Mouse (Mus musculus) hindbrain, embryonic 14.5 days (tissue): ENCODE results near the gene Tfdp2. TPM values are rescaled to one million over a fixed set of nuclear protein-coding genes. Genes with fewer than 3 reads are reported as not detected.
"Not testable (repeated sequence)": the region's sequence is repeated elsewhere in the genome, so short reads cannot be mapped to it uniquely, and the experiment has no call there.

ENCODE experiments used
- ATAC-seq: fragments of 200-750 bp; cut with Nextera tagmentation; 2 replicates; pipeline ENCODE4 v1.8.0; 2017; ENCODE audit warnings: moderate number of reproducible peaks, mild to moderate bottlenecking, moderate TSS enrichment, moderate library complexity; ENCODE audit not compliant: low FRiP score
- DNase-seq: peaks from one replicate; pipeline ENCODE4 v3.0.0-alpha.2; 2015; ENCODE audit warnings: low spot score
- H3K27ac ChIP-seq: fragments of 300-500 bp; sonication (generic); 2 replicates; pipeline ENCODE4 v1.5.1; 2014; ENCODE audit warnings: mild to moderate bottlenecking, moderate library complexity
- H3K27me3 ChIP-seq: fragments of 300-500 bp; sonication (generic); 2 replicates; pipeline ENCODE4 v1.6.1; 2014; ENCODE audit warnings: mild to moderate bottlenecking, low read length, mixed read lengths; ENCODE audit not compliant: control insufficient read depth, insufficient read depth
- H3K36me3 ChIP-seq: fragments of 300-500 bp; sonication (generic); replicated peaks from 2 replicates; pipeline ENCODE4 v1.6.1; 2014; ENCODE audit not compliant: control insufficient read depth, insufficient read depth
- H3K4me1 ChIP-seq: fragments of 300-500 bp; sonication (generic); replicated peaks from 2 replicates; pipeline ENCODE4 v1.6.1; 2014; ENCODE audit warnings: antibody characterized with exemption, low read length, mixed read lengths; ENCODE audit not compliant: control insufficient read depth, insufficient read depth
- H3K4me2 ChIP-seq: fragments of 300-500 bp; sonication (generic); replicated peaks from 2 replicates; pipeline ENCODE4 v1.6.1; 2014; ENCODE audit warnings: mild to moderate bottlenecking, moderate library complexity
- H3K4me3 ChIP-seq: fragments of 300-500 bp; sonication (generic); replicated peaks from 2 replicates; pipeline ENCODE4 v1.5.1; 2014; ENCODE audit warnings: mild to moderate bottlenecking, low read length
- H3K9ac ChIP-seq: fragments of 300-500 bp; sonication (generic); 2 replicates; pipeline ENCODE4 v1.6.1; 2014
- H3K9me3 ChIP-seq: fragments of 300-500 bp; sonication (generic); 2 replicates; pipeline ENCODE4 v1.6.1; 2016; ENCODE audit warnings: low read length; ENCODE audit not compliant: control insufficient read depth
- WGBS: fragments of 180-500 bp; shearing (Covaris S2); extraction: QIAGEN DNeasy Blood & Tissue Kit; methylation state at CpG from one replicate; pipeline ENCODE4 v1.1.7; 2014; 5-methylcytosine and 5-hydroxymethylcytosine counted together
- polyA plus RNA-seq: library from polyadenylated mRNA; unstranded; fragments of >200 nt; fragmentation: Nextera tagmentation; extraction: Ambion mirVana; gene quantifications from 2 replicates; pipeline ENCODE4 v1.2.1, GENCODE M21; 2014

The Tfdp2 gene
- 21.1 and 24.4 TPM in 2 replicates for polyA plus RNA-seq

DNA sequence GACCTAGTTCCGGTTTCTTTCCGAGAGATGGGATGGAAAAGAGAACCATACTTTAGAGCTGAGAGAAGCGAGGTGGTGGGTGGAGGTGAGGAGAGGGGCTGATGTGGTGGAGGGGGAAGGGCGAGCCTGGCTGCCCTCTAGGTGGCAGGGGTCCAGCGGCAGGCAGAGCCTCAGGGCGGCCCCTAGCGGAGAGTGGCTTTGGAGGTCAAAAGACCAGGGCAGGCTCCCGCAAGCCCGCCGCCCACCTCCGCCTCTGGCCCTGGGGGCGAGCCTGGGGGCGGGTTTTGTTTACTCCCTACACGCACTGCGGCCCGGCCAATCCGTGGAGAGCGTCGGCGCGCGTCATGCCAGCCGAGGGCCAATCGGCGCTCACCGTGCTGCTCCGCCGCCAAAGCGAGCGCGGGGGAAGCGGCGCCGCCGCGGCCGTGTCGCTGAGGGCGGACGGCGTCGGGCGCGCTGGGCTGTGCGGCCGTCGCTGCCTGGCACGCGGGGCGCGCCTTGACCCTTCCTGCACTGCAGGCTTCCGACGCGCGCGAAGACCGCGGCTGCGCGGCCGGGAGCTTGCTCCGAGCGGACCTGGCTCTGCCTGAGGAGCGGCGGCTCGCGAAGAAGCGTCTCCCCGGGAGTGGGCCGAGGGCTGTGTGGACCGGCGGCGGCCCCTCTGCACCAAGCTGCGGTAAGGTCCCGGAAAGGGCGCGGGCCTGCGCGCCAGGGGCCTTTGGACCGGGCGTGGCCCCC, at the start of gene Tfdp2:
Tfdp2 (plus strand) TSS at position 391 of the 738 bp plus-strand sequence.
- peak within 1 kb of the TSS; percentile 76 for H3K4me2 ChIP-seq
- ATAC-seq (peak; percentile 99), DNase-seq (peak; percentile 90)
- H3K9ac ChIP-seq: peak within 1 kb of the TSS; percentile 70
- no peaks in the 10 kb centered on the region for H3K9me3 ChIP-seq
- H3K4me3 ChIP-seq: peak within 1 kb of the TSS; percentile 76
- under 1% methylated on average over 72 of the region's 81 CpGs for WGBS
- H3K4me1 ChIP-seq: peaks cover 11% of the 10 kb centered on the region
- H3K27ac ChIP-seq: peak within 1 kb of the TSS; percentile 47
- no peaks in the 10 kb centered on the region for H3K27me3 ChIP-seq
- no peaks in the 10 kb centered on the region for H3K36me3 ChIP-seq

DNA sequence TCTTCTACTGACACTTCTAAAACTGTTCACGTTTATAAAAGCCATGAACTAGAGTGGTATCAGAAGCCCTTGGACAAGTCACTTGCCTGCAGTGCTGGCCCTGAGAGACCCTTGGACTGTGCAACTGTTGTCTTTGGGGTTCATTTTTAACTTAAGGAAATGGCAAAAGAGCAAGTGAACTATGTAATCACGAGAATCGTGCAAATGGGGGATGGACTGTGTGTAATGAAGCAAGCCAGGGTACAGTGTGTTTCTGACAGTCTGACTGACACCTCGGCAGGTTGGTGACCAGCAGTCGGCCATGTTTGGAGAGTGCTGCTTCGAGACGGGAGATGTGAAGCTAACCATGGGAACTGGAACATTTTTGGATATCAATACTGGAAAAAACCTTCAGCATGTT, 43.3 kb upstream of the Tfdp2 start:
- H3K27ac ChIP-seq: no peak overlapping the region
- H3K9ac ChIP-seq: no peak overlapping the region
- H3K36me3 ChIP-seq: 0 out of 2 replicates have a peak, but pooled peaks cover 8% of the 10 kb centered on the region
- H3K9me3 ChIP-seq: no peaks in the 10 kb centered on the region
- H3K4me1 ChIP-seq: no peaks in the 10 kb centered on the region
- no peak overlapping the region for H3K4me3 ChIP-seq
- 93% methylated on average over 7 of the region's 7 CpGs for WGBS
- ATAC-seq (no peak), DNase-seq (no peak)
- no peak overlapping the region for H3K4me2 ChIP-seq
- no peaks in the 10 kb centered on the region for H3K27me3 ChIP-seq

DNA sequence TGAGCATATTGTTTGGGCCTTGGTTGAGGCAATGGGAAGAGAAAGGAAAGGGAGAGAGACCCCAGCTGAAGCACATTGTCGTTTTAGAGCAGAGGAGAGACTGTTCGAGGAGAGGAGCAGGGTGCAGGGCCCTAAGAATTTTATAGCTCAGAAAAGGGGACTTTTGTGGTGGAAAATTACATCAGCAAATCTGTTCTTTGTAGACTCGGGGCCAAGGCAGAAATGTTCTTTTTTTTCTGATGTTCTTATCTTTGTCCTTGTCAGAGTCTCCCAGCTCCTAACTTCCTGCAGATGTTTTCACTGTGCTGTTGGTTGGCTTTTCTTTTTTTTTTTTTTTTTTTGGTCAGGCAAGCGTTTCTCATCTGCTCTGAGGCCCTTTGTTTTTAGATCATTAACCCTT, 37.6 kb upstream of the Tfdp2 start:
- no peaks in the 10 kb centered on the region for H3K27me3 ChIP-seq
- no peak overlapping the region for H3K9ac ChIP-seq
- whole genome bisulfite sequencing: 63% methylated on average over 4 of the region's 4 CpGs
- H3K4me2 ChIP-seq: no peak overlapping the region
- H3K4me1 ChIP-seq: no peaks in the 10 kb centered on the region
- no peak overlapping the region for H3K27ac ChIP-seq
- ATAC-seq (no peak), DNase-seq (no peak)
- no peak overlapping the region for H3K4me3 ChIP-seq
- 0 out of 2 replicates have a peak, but pooled peaks cover 8% of the 10 kb centered on the region for H3K36me3 ChIP-seq
- no peaks in the 10 kb centered on the region for H3K9me3 ChIP-seq

DNA sequence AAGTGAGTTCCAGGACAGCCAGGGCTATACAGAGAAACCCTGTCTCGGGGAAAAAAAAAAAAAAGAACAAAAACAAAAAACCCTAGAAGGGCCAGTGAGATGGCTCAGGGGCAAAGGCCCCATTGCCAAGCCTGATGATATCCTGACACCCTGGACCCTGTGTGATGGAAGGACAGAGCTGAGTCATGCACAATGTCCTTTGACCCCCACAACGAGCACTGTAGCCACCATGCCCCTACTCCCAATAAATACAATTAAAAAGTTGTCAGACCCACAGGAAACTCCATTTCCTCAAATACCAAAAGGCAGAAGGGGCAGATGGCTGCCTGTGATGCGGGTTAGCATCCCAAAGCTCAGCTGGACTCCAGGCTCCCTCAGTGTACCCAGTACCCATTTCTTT, 37.0 kb upstream of the Tfdp2 start:
- H3K27me3 ChIP-seq: no peaks in the 10 kb centered on the region
- H3K4me3 ChIP-seq: no peak overlapping the region
- H3K4me1 ChIP-seq: no peaks in the 10 kb centered on the region
- DNase-seq (no peak), ATAC-seq (no peak)
- no peak overlapping the region for H3K9ac ChIP-seq
- no peak overlapping the region for H3K4me2 ChIP-seq
- H3K36me3 ChIP-seq: 0 out of 2 replicates have a peak, but pooled peaks cover 3% of the 10 kb centered on the region
- H3K9me3 ChIP-seq: no peaks in the 10 kb centered on the region
- 77% methylated on average over 3 of the region's 3 CpGs for WGBS
- no peak overlapping the region for H3K27ac ChIP-seq

DNA sequence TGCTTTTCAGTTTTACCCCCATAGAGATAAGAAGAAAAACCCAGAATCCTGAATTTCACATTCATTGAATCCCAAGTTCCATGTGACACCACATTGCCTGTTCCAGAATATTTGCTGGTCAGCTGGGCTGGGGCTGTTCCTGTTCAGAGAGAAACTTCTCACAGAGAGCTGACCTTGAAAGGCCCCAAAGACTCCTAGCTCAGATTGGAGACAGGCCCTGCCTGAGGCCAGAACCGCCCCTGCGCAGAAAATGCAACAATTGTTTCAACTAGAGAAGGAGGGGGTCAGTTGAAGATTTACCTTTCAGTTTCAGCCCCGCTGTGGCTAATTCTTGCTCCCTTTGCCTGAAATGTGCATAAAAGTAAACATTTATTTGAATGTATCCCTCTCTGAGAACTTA, 35.3 kb upstream of the Tfdp2 start:
- no peaks in the 10 kb centered on the region for H3K36me3 ChIP-seq
- H3K9ac ChIP-seq: no peak overlapping the region
- whole genome bisulfite sequencing: 87% methylated on average over 3 of the region's 3 CpGs

DNA sequence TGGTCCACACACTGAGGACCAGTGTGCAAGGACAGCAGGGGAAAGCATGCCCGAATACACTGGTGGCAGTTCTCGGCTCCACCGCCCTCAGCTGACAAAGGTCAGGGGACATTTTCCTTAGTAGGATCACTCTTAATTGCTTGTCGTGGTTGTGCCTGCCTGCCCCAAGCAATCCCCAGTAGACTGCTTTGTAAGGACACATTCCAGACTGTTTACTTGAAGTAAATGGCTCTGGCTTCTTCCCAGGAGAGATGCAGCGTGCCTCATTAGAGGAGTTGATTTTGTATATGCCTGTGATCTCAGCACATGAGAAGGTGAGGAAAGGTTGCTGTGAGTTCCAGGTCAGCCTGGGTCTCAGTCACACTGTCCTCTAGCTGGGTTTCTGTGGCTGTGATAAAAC, 33.7 kb upstream of the Tfdp2 start:
- Histone ChIP-seq H3K4me2 (no peak overlapping the region), H3K9ac (no peak overlapping the region), H3K27ac (no peak overlapping the region), H3K4me3 (no peak overlapping the region), H3K9me3 (no peaks in the 10 kb centered on the region), H3K27me3 (no peaks in the 10 kb centered on the region), H3K4me1 (no peaks in the 10 kb centered on the region), H3K36me3 (no peaks in the 10 kb centered on the region)
- 74% methylated on average over 5 of the region's 5 CpGs for WGBS
- DNase-seq (no peak), ATAC-seq (no peak)

More for the DNA sequence above, 35.3 kb upstream of the Tfdp2 start:
- Histone ChIP-seq H3K9me3 (no peaks in the 10 kb centered on the region), H3K4me3 (no peak overlapping the region), H3K4me1 (no peaks in the 10 kb centered on the region), H3K27me3 (no peaks in the 10 kb centered on the region), H3K27ac (no peak overlapping the region), H3K4me2 (no peak overlapping the region)
- no peak for ATAC-seq
- DNase-seq: no peak

DNA sequence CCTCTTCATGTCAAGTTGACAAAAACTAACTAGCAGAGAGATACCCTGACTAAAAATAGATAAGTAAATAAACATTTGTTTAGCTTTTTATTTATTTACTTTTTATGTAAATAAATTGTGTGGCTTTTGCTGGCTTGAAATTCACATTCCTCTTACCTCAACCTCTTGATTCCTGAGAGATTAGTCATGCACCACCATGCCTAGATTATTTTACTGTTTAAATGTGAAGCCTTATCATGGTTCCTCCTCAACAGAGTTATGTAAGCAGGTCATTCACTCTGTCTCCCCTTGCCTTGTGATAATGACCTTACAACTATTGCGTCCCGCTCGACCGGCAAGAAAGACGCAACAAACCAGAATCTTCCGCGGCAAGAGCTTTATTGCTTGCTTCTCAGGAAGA, 32.6 kb upstream of the Tfdp2 start:
- Histone ChIP-seq H3K9ac (no peak overlapping the region), H3K36me3 (no peaks in the 10 kb centered on the region), H3K4me3 (no peak overlapping the region), H3K4me1 (no peaks in the 10 kb centered on the region), H3K4me2 (no peak overlapping the region), H3K27me3 (no peaks in the 10 kb centered on the region), H3K9me3 (no peaks in the 10 kb centered on the region), H3K27ac (no peak overlapping the region)
- ATAC-seq: no peak
- no peak for DNase-seq
- WGBS: 98% methylated on average over 7 of the region's 7 CpGs

DNA sequence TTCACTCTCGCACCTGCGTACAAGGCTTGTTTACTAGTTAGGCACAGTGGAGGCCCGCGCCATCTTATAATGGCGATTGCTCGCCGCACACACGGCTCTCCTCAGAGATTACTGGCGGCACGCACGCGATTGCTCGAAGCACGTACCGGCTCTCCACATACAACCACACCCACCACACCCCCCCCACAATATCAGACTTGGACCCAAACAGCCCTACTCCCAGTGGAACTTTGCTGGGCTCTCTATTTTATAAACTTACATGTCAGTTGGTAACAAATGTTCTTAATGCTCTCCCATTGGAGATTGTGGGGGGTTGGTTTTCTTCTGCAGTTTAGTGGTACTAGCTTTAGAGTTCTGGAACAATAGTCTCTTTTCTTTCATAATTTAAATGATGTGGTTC, 32.1 kb upstream of the Tfdp2 start:
- H3K9me3 ChIP-seq, H3K4me1 ChIP-seq, H3K27ac ChIP-seq, H3K27me3 ChIP-seq, DNase-seq, H3K9ac ChIP-seq, H3K4me3 ChIP-seq, H3K4me2 ChIP-seq, H3K36me3 ChIP-seq, ATAC-seq: not testable (repeated sequence)
- WGBS: 98% methylated on average over 13 of the region's 15 CpGs

DNA sequence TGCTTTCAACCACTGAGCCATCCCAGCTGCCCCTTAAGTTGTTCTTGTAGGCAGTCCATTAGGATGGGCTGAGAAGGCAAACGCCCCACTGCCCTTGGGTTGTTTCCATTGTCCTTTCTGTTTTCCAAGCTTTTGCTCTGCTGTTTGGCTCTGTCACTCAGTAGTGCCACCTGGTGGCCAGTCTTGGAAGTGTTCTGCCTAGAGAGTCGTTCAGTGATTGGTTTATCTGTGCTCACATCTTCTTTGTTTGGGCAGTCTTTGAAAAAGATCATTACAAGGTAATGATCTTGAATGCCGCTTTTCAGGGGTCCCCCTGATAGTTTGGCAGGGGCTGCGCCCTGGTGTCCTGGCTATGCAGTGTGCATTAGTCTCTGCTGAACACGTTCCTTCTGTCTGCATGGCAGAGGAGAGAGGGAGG, 28.9 kb upstream of the Tfdp2 start:
- Histone ChIP-seq H3K4me1 (no peaks in the 10 kb centered on the region), H3K9me3 (no peaks in the 10 kb centered on the region), H3K4me3 (no peak overlapping the region), H3K27me3 (no peaks in the 10 kb centered on the region), H3K36me3 (no peaks in the 10 kb centered on the region), H3K9ac (no peak overlapping the region), H3K4me2 (no peak overlapping the region), H3K27ac (no peak overlapping the region)
- no peak for ATAC-seq
- DNase-seq: peak; percentile 63
- 11% methylated on average over 5 of the region's 5 CpGs for WGBS
